Mouse (Mus musculus): Measurements from ENCODE around the gene Stk40. TPM values are rescaled to one million over a fixed set of nuclear protein-coding genes. Genes with fewer than 3 reads are reported as not detected.

Gene Stk40
- polyA plus RNA-seq, 1 experiment = 34.1 TPM

DNA sequence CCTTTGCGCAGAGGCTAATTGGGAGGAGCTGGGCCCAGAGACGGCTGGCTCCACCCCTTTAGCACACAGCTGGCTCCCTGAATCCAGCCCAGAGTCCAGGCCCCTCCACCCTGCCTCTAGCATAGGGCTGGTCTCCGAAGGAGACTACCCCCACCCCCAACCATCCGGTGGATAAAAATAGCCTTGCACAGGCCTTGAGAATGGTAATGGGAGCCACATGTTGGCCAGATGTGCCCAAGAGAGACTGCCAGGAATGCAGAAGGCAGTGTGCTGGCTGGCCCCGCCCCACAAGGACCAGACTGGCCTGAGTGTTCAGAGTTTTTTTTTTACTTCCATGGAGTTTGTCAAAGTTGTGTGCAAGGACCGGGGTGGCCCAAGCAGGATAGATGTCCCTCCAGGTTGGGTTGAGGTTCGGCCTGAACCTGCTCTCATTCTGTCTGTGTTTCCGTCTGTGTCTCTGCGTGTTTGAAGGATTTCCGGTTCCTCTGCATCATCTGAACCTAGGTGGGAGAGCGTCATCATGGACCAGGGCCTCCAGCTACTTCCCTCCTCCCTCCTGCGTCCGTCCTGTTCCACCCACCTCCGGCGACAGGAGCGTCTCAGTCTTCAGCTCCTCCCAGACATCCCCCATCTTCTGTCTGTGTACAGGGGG lies 46.7 kb downstream of the Stk40 start:
- TF ChIP-seq POLR2A (IDR thresholded peaks at IDR 0.05; ENCODE audit: low read depth, low read length) (peak; percentile 69), CTCF (IDR thresholded peaks at IDR 0.05; ENCODE audit: borderline replicate concordance, insufficient read depth, low read length) (no peak)
- Histone ChIP-seq H3K4me3 (ENCODE audit: insufficient read depth, low read length) (peak overlapping the region; percentile 3), H3K27ac (ENCODE audit: insufficient read depth, low read length) (peak overlapping the region; percentile 86), H3K4me1 (ENCODE audit: control insufficient read depth, insufficient read depth, low read length) (no peaks in the 10 kb centered on the region)

DNA sequence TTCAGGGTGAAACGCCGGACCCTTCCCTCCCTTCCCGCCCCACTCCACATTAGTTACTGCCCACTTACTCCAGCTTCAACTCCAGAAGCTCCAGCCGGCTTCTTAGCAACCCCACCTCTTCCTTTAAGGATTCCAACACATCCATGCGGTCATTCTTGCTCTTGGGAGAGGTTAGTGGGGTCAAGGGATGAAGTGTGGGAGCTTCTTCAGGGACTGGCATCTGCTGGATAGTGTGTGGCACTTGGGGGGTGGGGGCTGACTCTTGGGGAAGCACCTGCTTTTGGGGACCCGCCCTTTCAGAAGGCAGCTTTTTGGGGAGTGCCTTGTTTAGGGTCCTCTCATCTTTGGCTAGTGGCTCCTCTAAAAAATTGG lies 47.2 kb downstream of the Stk40 start:
- Histone ChIP-seq H3K27ac (ENCODE audit: insufficient read depth, low read length) (peak overlapping the region; percentile 72), H3K4me1 (ENCODE audit: control insufficient read depth, insufficient read depth, low read length) (no peaks in the 10 kb centered on the region), H3K4me3 (ENCODE audit: insufficient read depth, low read length) (peak overlapping the region; percentile 3)
- TF ChIP-seq POLR2A (IDR thresholded peaks at IDR 0.05; ENCODE audit: low read depth, low read length) (no peak), CTCF (IDR thresholded peaks at IDR 0.05; ENCODE audit: borderline replicate concordance, insufficient read depth, low read length) (no peak)

DNA sequence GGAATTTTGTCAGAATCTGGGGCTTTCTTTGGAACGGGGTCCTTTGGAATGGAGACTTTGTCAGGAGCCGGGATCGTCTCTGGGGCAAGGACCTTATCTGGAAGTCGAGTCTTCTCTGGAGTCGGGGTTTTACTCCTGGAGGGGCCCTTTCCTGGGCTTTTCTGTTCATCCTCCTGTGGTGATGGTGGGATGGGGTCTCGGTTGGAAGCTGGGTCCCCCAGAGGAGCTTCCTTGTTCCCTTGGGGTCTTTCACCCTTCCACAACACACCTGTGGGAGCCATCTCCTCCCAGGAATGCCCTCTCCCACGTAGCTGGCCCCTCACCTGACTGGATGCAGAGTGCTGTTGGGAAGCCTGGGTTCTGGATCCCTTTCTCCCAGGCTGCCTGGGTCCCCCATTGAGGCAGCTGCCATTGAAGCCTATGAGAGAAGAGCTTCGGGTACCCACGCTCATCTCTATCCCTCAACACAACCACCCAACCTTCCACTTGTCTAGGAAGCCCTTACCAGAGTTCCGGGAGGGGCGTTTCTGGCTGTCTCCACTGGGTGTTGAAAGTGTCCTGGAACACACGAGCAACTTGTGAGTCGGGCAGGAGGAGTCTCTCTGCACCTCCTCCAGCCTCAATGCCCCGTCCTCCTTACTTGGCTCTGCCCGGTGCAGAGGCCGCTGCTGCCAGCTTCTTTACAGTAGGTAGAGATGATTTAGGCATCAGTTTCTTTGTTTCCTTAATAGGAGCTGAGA lies 48.1 kb downstream of the Stk40 start:
- Histone ChIP-seq H3K4me1 (ENCODE audit: control insufficient read depth, insufficient read depth, low read length) (no peaks in the 10 kb centered on the region), H3K4me3 (ENCODE audit: insufficient read depth, low read length) (no peak overlapping the region), H3K27ac (ENCODE audit: insufficient read depth, low read length) (no peak overlapping the region)
- no peak for TF ChIP-seq CTCF (IDR thresholded peaks at IDR 0.05; ENCODE audit: borderline replicate concordance, insufficient read depth, low read length)
- no peak for TF ChIP-seq POLR2A (IDR thresholded peaks at IDR 0.05; ENCODE audit: low read depth, low read length)

DNA sequence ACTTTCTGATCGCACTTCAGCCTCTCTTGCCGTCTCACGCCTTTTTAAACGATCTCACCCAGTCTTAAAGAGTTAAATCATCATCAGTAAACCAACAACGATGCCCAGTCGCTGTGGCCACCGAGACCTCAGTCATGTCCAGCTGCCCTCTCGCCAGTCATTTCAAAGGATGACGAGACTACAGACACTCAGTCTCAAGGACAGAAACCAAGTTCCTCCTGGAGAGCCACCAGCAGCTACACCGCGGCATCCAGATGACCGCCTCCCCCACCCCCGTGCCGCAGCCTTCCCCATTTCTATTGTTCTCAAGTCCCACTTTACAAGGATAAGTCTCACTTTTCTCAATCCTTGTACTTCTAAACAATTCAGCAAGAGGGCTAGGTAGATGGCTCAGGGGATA lies 49.1 kb downstream of the Stk40 start:
- Histone ChIP-seq H3K4me1 (ENCODE audit: control insufficient read depth, insufficient read depth, low read length) (no peaks in the 10 kb centered on the region), H3K4me3 (ENCODE audit: insufficient read depth, low read length) (no peak overlapping the region), H3K27ac (ENCODE audit: insufficient read depth, low read length) (no peak overlapping the region)
- no peak for TF ChIP-seq CTCF (IDR thresholded peaks at IDR 0.05; ENCODE audit: borderline replicate concordance, insufficient read depth, low read length)

DNA sequence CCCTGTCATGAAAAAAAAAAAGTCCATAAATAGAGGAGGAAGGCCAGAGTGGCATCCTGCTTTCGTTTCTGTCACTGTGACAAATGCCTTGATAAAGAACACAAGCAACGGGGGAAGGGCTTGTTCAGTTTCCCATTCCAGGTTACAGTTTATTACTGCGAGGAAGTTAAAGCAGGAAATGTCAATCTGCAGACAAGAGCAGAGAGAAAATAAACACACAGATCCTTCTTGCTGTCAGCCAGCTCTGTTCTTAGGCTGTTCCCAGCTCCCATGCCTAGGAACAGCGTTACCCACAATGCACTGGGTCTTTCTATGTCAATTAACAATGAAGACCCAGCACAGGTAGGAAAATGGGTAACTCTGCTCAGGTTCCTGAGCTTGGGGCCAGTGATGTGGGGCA lies 51.4 kb downstream of the Stk40 start:
- Histone ChIP-seq H3K4me3 (ENCODE audit: insufficient read depth, low read length) (no peak overlapping the region), H3K27ac (ENCODE audit: insufficient read depth, low read length) (no peak overlapping the region), H3K4me1 (ENCODE audit: control insufficient read depth, insufficient read depth, low read length) (no peaks in the 10 kb centered on the region)
- TF ChIP-seq CTCF (IDR thresholded peaks at IDR 0.05; ENCODE audit: borderline replicate concordance, insufficient read depth, low read length) (no peak), POLR2A (IDR thresholded peaks at IDR 0.05; ENCODE audit: low read depth, low read length) (no peak)

DNA sequence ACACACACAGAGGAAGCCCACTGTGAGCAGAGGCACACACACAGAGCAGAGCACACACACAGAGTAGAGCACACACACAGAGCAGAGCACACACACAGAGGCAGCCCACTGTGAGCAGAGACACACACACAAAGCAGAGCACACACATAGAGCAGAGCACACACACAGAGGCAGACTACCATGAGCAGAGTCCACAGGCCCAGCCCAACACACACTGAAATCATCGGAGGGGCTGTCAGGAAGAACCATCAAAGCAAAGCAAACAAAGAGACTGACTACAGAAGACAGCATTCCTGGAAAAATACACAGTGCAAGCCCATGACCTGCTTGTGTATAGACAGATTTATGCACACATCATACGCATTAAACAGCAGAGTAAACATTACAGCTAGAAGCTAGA lies 52.1 kb downstream of the Stk40 start:
- H3K4me3 ChIP-seq (ENCODE audit: insufficient read depth, low read length) = no peak overlapping the region
- no peaks in the 10 kb centered on the region for H3K4me1 ChIP-seq (ENCODE audit: control insufficient read depth, insufficient read depth, low read length)
- H3K27ac ChIP-seq (ENCODE audit: insufficient read depth, low read length) = no peak overlapping the region
- TF ChIP-seq POLR2A (IDR thresholded peaks at IDR 0.05; ENCODE audit: low read depth, low read length) (no peak), CTCF (IDR thresholded peaks at IDR 0.05; ENCODE audit: borderline replicate concordance, insufficient read depth, low read length) (no peak)

DNA sequence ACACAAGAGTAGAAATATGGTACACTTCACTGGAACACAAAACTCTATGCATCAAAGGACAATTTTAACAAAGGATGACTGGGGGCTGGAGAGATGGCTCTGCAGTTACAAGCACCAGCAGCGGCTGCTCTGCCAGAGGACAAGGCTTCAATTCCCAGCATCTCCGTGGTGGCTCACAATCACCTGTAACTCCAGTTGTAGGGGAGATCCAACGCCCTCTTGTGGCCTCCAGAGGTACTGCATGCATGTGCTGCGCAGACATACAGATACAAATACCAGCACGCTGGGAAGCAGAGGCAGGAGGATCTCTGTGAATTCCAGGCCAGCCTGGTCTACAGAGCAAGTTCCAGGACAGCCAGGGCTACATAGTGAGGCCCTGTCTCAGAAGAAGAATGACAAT lies 52.9 kb downstream of the Stk40 start:
- Histone ChIP-seq H3K4me3 (ENCODE audit: insufficient read depth, low read length) (no peak overlapping the region), H3K27ac (ENCODE audit: insufficient read depth, low read length) (no peak overlapping the region), H3K4me1 (ENCODE audit: control insufficient read depth, insufficient read depth, low read length) (no peaks in the 10 kb centered on the region)
- TF ChIP-seq POLR2A (IDR thresholded peaks at IDR 0.05; ENCODE audit: low read depth, low read length) (no peak), CTCF (IDR thresholded peaks at IDR 0.05; ENCODE audit: borderline replicate concordance, insufficient read depth, low read length) (peak; percentile 61)

DNA sequence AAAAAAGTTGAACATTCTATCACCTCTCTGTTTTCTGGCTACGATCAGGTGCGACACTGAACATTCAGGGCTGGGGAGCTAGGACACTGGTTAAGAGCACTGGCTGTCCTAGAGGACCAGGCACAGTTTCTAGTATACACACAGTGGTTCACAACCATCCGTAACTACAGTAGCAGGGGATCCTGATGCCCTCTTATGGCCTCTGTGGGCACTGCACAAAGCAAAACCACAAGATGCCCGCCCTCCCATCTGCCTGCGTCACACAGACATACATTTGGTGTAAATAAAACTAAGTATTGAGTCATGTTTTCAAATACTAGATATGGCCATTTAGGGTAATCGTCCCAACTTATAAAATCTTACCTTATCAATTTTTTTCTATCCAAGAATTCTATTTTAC lies 53.8 kb downstream of the Stk40 start:
- Histone ChIP-seq H3K4me1 (ENCODE audit: control insufficient read depth, insufficient read depth, low read length) (no peaks in the 10 kb centered on the region), H3K4me3 (ENCODE audit: insufficient read depth, low read length) (no peak overlapping the region), H3K27ac (ENCODE audit: insufficient read depth, low read length) (no peak overlapping the region)
- no peak for TF ChIP-seq POLR2A (IDR thresholded peaks at IDR 0.05; ENCODE audit: low read depth, low read length)
- TF ChIP-seq CTCF (IDR thresholded peaks at IDR 0.05; ENCODE audit: borderline replicate concordance, insufficient read depth, low read length) = no peak

DNA sequence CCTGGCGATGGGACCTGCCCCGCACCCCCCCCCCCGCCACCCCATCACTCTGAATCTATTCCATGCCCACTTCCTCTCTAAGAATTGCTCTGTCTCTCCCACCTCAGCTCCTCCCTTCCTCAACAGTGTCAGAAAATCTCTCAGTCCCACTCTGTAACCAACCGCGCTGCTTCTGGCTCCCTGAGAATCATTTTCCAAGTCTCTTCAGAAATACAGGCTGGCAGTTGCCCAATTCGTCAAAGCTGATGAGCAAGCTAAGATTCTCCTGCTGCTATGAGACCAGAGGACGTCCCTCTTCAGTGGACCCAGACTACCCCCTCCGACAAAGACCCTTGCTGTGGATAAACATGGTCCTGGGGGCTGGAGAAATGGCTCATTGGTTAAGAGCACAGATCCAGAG lies 55.7 kb downstream of the Stk40 start:
- H3K4me3 ChIP-seq (ENCODE audit: insufficient read depth, low read length) = no peak overlapping the region
- no peaks in the 10 kb centered on the region; the same call in 1 of the 2 replicates for H3K4me1 ChIP-seq (ENCODE audit: control insufficient read depth, insufficient read depth, low read length)
- no peak for TF ChIP-seq POLR2A (IDR thresholded peaks at IDR 0.05; ENCODE audit: low read depth, low read length)
- no peak for TF ChIP-seq CTCF (IDR thresholded peaks at IDR 0.05; ENCODE audit: borderline replicate concordance, insufficient read depth, low read length)
- no peak overlapping the region for H3K27ac ChIP-seq (ENCODE audit: insufficient read depth, low read length)

DNA sequence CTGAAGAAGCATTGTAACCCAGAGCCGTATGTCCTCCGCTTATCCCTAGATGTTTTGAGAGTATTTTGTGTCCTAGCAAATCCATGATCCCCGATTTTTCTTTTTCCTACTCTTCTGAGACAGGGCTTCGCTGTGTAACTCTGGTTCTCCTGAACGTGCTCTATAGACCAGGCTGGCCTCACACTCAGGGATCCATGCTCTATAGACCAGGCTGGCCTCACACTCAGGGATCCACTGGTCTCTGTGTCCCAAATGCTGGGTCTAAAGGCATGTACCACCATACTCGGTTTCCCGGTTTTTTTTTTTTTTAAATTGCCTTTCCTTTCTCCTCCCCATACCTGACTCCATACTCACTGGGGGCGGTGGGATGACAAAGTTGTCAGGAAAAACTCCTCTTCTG lies 57.2 kb downstream of the Stk40 start:
- no peak overlapping the region for H3K27ac ChIP-seq (ENCODE audit: insufficient read depth, low read length)
- H3K4me1 ChIP-seq (ENCODE audit: control insufficient read depth, insufficient read depth, low read length) = no peaks in the 10 kb centered on the region; the same call in 1 of the 2 replicates
- no peak overlapping the region for H3K4me3 ChIP-seq (ENCODE audit: insufficient read depth, low read length)
- no peak for TF ChIP-seq CTCF (IDR thresholded peaks at IDR 0.05; ENCODE audit: borderline replicate concordance, insufficient read depth, low read length)
- no peak for TF ChIP-seq POLR2A (IDR thresholded peaks at IDR 0.05; ENCODE audit: low read depth, low read length)
